Mouse (Mus musculus) hindbrain, embryonic 16.5 days (tissue): ENCODE results near the gene B3gnt8. TPM values are rescaled to one million over a fixed set of nuclear protein-coding genes. Genes with fewer than 3 reads are reported as not detected.
A peak's percentile ranks its signal among the peaks of the same experiment; 100 is the strongest.
"Not testable (repeated sequence)": the region's sequence is repeated elsewhere in the genome, so short reads cannot be mapped to it uniquely, and the experiment has no call there.

Experiments
- ATAC-seq: fragments of 200-750 bp; cut with Nextera tagmentation; 2 replicates; pipeline ENCODE4 v1.8.0; 2017; ENCODE audit warnings: moderate TSS enrichment, moderate library complexity
- H3K27ac ChIP-seq: fragments of 300-500 bp; sonication (generic); 2 replicates; pipeline ENCODE4 v1.5.1; 2014; ENCODE audit warnings: low read depth, mild to moderate bottlenecking, control low read depth, low read length, moderate library complexity
- H3K27me3 ChIP-seq: fragments of 300-500 bp; sonication (generic); replicated peaks from 2 replicates; pipeline ENCODE4 v1.6.1; 2014; ENCODE audit warnings: low read length; ENCODE audit not compliant: control insufficient read depth, insufficient read depth
- H3K36me3 ChIP-seq: fragments of 300-500 bp; sonication (generic); 2 replicates; pipeline ENCODE4 v1.6.1; 2014; ENCODE audit warnings: mild to moderate bottlenecking, low read length, moderate library complexity, mixed read lengths; ENCODE audit not compliant: control insufficient read depth, insufficient read depth
- H3K4me1 ChIP-seq: fragments of 300-500 bp; sonication (generic); 2 replicates; pipeline ENCODE4 v1.6.1; 2014; ENCODE audit warnings: low read depth, low read length; ENCODE audit not compliant: control insufficient read depth, insufficient read depth
- H3K4me2 ChIP-seq: fragments of 300-500 bp; sonication (generic); 2 replicates; pipeline ENCODE4 v1.6.1; 2014; ENCODE audit warnings: mild to moderate bottlenecking, low read length, control low read depth, moderate library complexity
- H3K4me3 ChIP-seq: fragments of 300-500 bp; sonication (generic); 2 replicates; pipeline ENCODE4 v1.5.1; 2014; ENCODE audit warnings: mild to moderate bottlenecking, low read length, control low read depth, moderate library complexity
- H3K9ac ChIP-seq: fragments of 300-500 bp; sonication (generic); 2 replicates; pipeline ENCODE4 v1.6.1; 2014; ENCODE audit warnings: low read depth, mild to moderate bottlenecking, control low read depth, low read length, moderate library complexity
- H3K9me3 ChIP-seq: fragments of 300-500 bp; sonication (generic); 2 replicates; pipeline ENCODE4 v1.6.1; 2014; ENCODE audit warnings: mild to moderate bottlenecking, low read length, moderate library complexity; ENCODE audit not compliant: control insufficient read depth
- WGBS: fragments of 180-500 bp; shearing (Covaris S2); extraction: QIAGEN DNeasy Blood & Tissue Kit; methylation state at CpG from one replicate; pipeline ENCODE4 v1.1.7; 2014; 5-methylcytosine and 5-hydroxymethylcytosine counted together
- polyA plus RNA-seq: library from polyadenylated mRNA; unstranded; fragments of >200 nt; fragmentation: Nextera tagmentation; extraction: Ambion mirVana; gene quantifications from 2 replicates; pipeline ENCODE4 v1.2.1, GENCODE M21; 2015

The B3gnt8 gene
- polyA plus RNA-seq: 0.89 and 1.1 TPM in 2 replicates

GRCm38 (mm10) chr7:25626509-25627430 lies at the start of gene B3gnt8:
TSS of gene B3gnt8 (plus strand) at chr7:25626654.
- Histone ChIP-seq H3K27ac (no peak within 1 kb of the TSS), H3K4me1 (no peaks in the 10 kb centered on the region), H3K4me2 (peak within 1 kb of the TSS; percentile 37), H3K36me3 (peaks cover 21% of the 10 kb centered on the region), H3K27me3 (peaks cover 8% of the 10 kb centered on the region; the same call in 1 of the 2 replicates), H3K4me3 (peak within 1 kb of the TSS; percentile 16), H3K9ac (peak within 1 kb of the TSS; percentile 3; the same call in 1 of the 2 replicates), H3K9me3 (no peaks in the 10 kb centered on the region)
- 21% methylated on average over 27 of the region's 29 CpGs for WGBS
- ATAC-seq: no peak; the same call in 1 of the 2 replicates

GRCm38 (mm10) chr7:25576793-25577437 lies 49.5 kb upstream of the B3gnt8 start:
- H3K4me2 ChIP-seq, H3K36me3 ChIP-seq, H3K4me1 ChIP-seq, H3K4me3 ChIP-seq, H3K9ac ChIP-seq, ATAC-seq, H3K27me3 ChIP-seq, H3K9me3 ChIP-seq, H3K27ac ChIP-seq: not testable (repeated sequence)
- WGBS: 66% methylated on average over 12 of the region's 14 CpGs

- Histone ChIP-seq H3K4me3 (no peak overlapping the region), H3K27me3 (no peaks in the 10 kb centered on the region), H3K4me1 (no peaks in the 10 kb centered on the region), H3K36me3 (no peaks in the 10 kb centered on the region), H3K9me3 (no peaks in the 10 kb centered on the region), H3K4me2 (no peak overlapping the region), H3K9ac (no peak overlapping the region), H3K27ac (no peak overlapping the region)
- WGBS: 85% methylated on average over 10 of the region's 10 CpGs
- ATAC-seq: no peak
Measured at GRCm38 (mm10) chr7:25579441-25579840, 47.0 kb upstream of the B3gnt8 start.

GRCm38 (mm10) chr7:25582301-25582810 lies 44.1 kb upstream of the B3gnt8 start:
- no peak overlapping the region for H3K4me3 ChIP-seq
- 90% methylated on average over 15 of the region's 15 CpGs for WGBS
- no peaks in the 10 kb centered on the region for H3K9me3 ChIP-seq
- no peak for ATAC-seq
- H3K9ac ChIP-seq: no peak overlapping the region
- H3K27me3 ChIP-seq: no peaks in the 10 kb centered on the region
- H3K27ac ChIP-seq: no peak overlapping the region
- H3K4me2 ChIP-seq: no peak overlapping the region
- no peaks in the 10 kb centered on the region for H3K4me1 ChIP-seq
- no peaks in the 10 kb centered on the region for H3K36me3 ChIP-seq

GRCm38 (mm10) chr7:25584651-25585050 lies 41.8 kb upstream of the B3gnt8 start:
- H3K36me3 ChIP-seq: no peaks in the 10 kb centered on the region
- H3K4me3 ChIP-seq: no peak overlapping the region
- H3K27ac ChIP-seq: no peak overlapping the region
- ATAC-seq: no peak
- no peaks in the 10 kb centered on the region for H3K27me3 ChIP-seq
- no peaks in the 10 kb centered on the region for H3K9me3 ChIP-seq
- H3K4me2 ChIP-seq: no peak overlapping the region
- H3K9ac ChIP-seq: no peak overlapping the region
- H3K4me1 ChIP-seq: no peaks in the 10 kb centered on the region
- WGBS: 83% methylated on average over 5 of the region's 5 CpGs

GRCm38 (mm10) chr7:25585351-25586204 lies 40.9 kb upstream of the B3gnt8 start:
- H3K9ac ChIP-seq: no peak overlapping the region
- no peak overlapping the region for H3K4me2 ChIP-seq
- ATAC-seq: no peak
- H3K27ac ChIP-seq: no peak overlapping the region
- H3K36me3 ChIP-seq: no peaks in the 10 kb centered on the region
- no peaks in the 10 kb centered on the region for H3K4me1 ChIP-seq
- no peaks in the 10 kb centered on the region for H3K9me3 ChIP-seq
- WGBS: 81% methylated on average over 9 of the region's 9 CpGs
- H3K27me3 ChIP-seq: no peaks in the 10 kb centered on the region
- H3K4me3 ChIP-seq: no peak overlapping the region

GRCm38 (mm10) chr7:25591226-25591625 lies 35.2 kb upstream of the B3gnt8 start:
- no peaks in the 10 kb centered on the region for H3K9me3 ChIP-seq
- no peaks in the 10 kb centered on the region for H3K4me1 ChIP-seq
- no peaks in the 10 kb centered on the region for H3K36me3 ChIP-seq
- H3K9ac ChIP-seq: no peak overlapping the region
- H3K27ac ChIP-seq: no peak overlapping the region
- no peak overlapping the region for H3K4me3 ChIP-seq
- 91% methylated on average over 2 of the region's 2 CpGs for WGBS
- no peak for ATAC-seq
- H3K4me2 ChIP-seq: no peak overlapping the region
- H3K27me3 ChIP-seq: no peaks in the 10 kb centered on the region

- no peaks in the 10 kb centered on the region for H3K4me1 ChIP-seq
- H3K36me3 ChIP-seq: no peaks in the 10 kb centered on the region
- H3K9ac ChIP-seq: no peak overlapping the region
- H3K4me3 ChIP-seq: no peak overlapping the region
- no peak for ATAC-seq
- 71% methylated on average over 3 of the region's 3 CpGs for WGBS
- H3K27me3 ChIP-seq: no peaks in the 10 kb centered on the region
- H3K4me2 ChIP-seq: no peak overlapping the region
- no peaks in the 10 kb centered on the region for H3K9me3 ChIP-seq
- no peak overlapping the region for H3K27ac ChIP-seq
Measured at GRCm38 (mm10) chr7:25593859-25594258, 32.6 kb upstream of the B3gnt8 start.
